Mouse (Mus musculus) neural tube, embryonic 12.5 days (tissue): Measurements from ENCODE around the gene Arhgef12. TPM values are rescaled to one million over a fixed set of nuclear protein-coding genes. Genes with fewer than 3 reads are reported as not detected.
A peak's percentile ranks its signal among the peaks of the same experiment; 100 is the strongest.

Source experiments
- ATAC-seq: fragments of 200-750 bp; cut with Nextera tagmentation; 2 replicates; pipeline ENCODE4 v1.8.0; 2017; ENCODE audit warnings: low read depth, mild to moderate bottlenecking, moderate TSS enrichment, moderate library complexity; ENCODE audit not compliant: low FRiP score
- H3K27ac ChIP-seq: fragments of 300-500 bp; sonication (generic); 2 replicates; pipeline ENCODE4 v1.5.1; 2016
- H3K27me3 ChIP-seq: fragments of 300-500 bp; sonication (generic); replicated peaks from 2 replicates; pipeline ENCODE4 v1.6.1; 2016; ENCODE audit warnings: mild to moderate bottlenecking
- H3K36me3 ChIP-seq: fragments of 300-500 bp; sonication (generic); 2 replicates; pipeline ENCODE4 v1.6.1; 2016; ENCODE audit warnings: mild to moderate bottlenecking
- H3K4me1 ChIP-seq: fragments of 300-500 bp; sonication (generic); 2 replicates; pipeline ENCODE4 v1.6.1; 2016
- H3K4me2 ChIP-seq: fragments of 300-500 bp; sonication (generic); replicated peaks from 2 replicates; pipeline ENCODE4 v1.6.1; 2016; ENCODE audit warnings: mild to moderate bottlenecking
- H3K4me3 ChIP-seq: fragments of 300-500 bp; sonication (generic); 2 replicates; pipeline ENCODE4 v1.5.1; 2016
- H3K9ac ChIP-seq: fragments of 300-500 bp; sonication (generic); 2 replicates; pipeline ENCODE4 v1.6.1; 2016; ENCODE audit warnings: mild to moderate bottlenecking
- H3K9me3 ChIP-seq: fragments of 300-500 bp; sonication (generic); 2 replicates; pipeline ENCODE4 v1.6.1; 2016; ENCODE audit warnings: mild to moderate bottlenecking
- WGBS: fragments of 180-500 bp; shearing (Covaris S2); methylation state at CpG from one replicate; pipeline ENCODE4 v1.1.7; 2016; 5-methylcytosine and 5-hydroxymethylcytosine counted together
- polyA plus RNA-seq: library from polyadenylated mRNA; unstranded; fragments of >200 nt; fragmentation: Nextera tagmentation; extraction: Ambion mirVana; gene quantifications from 2 replicates; pipeline ENCODE4 v1.2.1, GENCODE M21; 2016

Gene Arhgef12
- polyA plus RNA-seq, 1 experiment from 2014 or later = 17.1 TPM

DNA sequence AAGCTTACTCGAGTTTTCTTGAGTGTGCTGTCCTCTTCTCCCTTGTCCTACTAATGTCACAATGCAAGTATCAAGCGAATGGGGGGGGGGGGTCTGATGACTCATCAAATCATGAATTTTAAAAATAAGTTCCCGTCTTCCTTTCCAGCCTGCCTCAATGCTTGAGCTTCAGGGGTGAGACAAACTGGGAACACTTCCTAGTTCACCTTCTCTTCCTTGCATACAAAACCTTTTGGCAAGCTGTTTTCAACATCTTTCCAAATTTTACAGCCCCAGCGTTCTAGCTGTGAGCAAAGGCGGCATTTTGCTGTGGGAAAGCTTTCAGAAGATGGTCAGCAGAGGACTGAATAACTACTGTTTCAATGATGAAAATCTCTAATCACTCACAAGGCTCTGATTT is 516 bp upstream of the Arhgef12 start:
- Histone ChIP-seq H3K27me3 (no peaks in the 10 kb centered on the region), H3K4me3 (no peak overlapping the region), H3K4me2 (no peak overlapping the region), H3K9me3 (no peaks in the 10 kb centered on the region), H3K27ac (no peak overlapping the region), H3K36me3 (peaks cover 18% of the 10 kb centered on the region), H3K9ac (no peak overlapping the region), H3K4me1 (peaks cover 22% of the 10 kb centered on the region)
- ATAC-seq = no peak
- WGBS = 69% methylated on average over 5 of the region's 5 CpGs

DNA sequence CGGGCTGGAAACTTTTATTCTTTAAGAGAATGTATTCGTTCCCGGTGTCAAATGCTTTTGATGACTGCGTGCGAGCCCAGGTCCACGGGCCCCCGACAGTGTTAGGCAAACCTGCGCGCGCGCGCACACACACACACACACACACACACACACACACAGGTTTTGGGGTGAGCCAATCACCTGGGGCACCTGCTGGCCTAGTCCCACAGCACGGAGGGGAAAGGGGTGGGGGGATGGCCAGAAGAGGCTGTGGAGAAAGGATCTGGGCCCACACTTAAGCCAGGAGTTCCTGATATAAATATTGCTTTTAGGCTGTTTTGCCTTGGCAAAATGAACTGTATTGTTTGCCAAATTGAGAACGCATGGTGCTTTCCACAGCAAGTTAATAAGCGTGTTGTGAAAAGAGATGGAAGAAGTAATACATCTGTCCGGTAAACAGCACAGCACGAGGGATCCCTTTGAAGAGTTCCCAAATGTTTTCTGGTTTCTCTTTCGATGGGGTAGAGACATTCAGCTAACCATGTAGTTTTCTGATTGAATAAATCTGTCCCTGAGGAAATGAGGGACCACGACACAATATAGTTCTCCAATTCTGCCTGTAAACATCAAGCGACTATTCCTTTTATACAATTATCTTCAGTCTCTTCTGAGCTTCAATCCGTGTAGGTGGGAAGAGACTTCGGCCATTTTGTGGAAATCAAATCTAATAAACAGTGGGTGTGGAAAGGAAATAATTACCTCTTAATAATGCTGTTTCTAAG is 433 bp downstream of the Arhgef12 start:
- WGBS = 23% methylated on average over 22 of the region's 22 CpGs
- Histone ChIP-seq H3K9ac (peak overlapping the region; percentile 92), H3K27ac (0 out of 2 replicates have a peak overlapping the region, but pooled peaks have one; percentile 42)

DNA sequence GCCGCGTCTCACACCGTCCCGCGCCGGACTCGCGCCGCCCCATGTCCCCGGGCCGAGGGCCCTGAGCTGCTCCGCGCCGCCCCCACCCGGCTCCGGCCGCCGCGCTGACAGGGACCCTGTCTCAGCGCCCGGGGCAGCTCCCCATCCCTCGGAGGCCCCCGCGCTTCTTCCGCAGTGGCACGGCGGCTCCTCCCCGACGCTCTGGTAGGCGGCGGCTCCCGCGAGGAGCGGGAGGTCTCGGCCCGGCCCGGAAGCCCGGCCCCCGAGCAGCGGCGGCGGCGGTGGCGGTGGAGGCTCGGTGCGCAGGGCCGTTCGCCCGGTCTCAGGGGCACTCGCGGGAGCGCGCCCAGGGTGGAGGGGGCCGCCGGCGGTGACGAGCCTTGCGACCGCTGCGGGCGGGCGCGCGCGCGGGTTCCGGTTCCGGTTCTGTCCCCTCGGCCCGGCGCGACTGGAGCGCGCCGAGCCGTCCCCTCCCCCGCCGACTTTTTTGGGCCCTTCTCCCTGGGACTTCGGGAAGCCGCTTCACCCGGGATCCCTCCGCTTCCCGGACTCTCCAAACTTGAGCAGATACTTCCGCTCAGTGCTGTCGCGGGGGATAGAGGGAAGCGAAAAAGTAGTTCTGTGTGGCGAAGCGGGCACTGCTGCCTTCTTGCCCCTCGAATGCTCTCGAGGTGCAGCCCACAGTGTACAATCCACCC is 1.2 kb downstream of the Arhgef12 start:
- H3K9ac ChIP-seq = peak overlapping the region; percentile 92
- peaks cover 22% of the 10 kb centered on the region for H3K4me1 ChIP-seq
- peak overlapping the region; percentile 67 for H3K4me2 ChIP-seq
- H3K36me3 ChIP-seq = peaks cover 7% of the 10 kb centered on the region
- H3K27me3 ChIP-seq = no peaks in the 10 kb centered on the region
- peak overlapping the region; percentile 93 for H3K4me3 ChIP-seq
- H3K27ac ChIP-seq = peak overlapping the region; percentile 64; the same call in 1 of the 2 replicates
- ATAC-seq = peak; percentile 89
- H3K9me3 ChIP-seq = no peaks in the 10 kb centered on the region
- WGBS = under 1% methylated on average over 91 of the region's 91 CpGs

More for the DNA sequence above, 433 bp downstream of the Arhgef12 start:
- H3K4me2 ChIP-seq = peak overlapping the region; percentile 67
- H3K4me3 ChIP-seq = peak overlapping the region; percentile 93
- H3K4me1 ChIP-seq = peaks cover 22% of the 10 kb centered on the region
- ATAC-seq = peak; percentile 30; the same call in 1 of the 2 replicates
- H3K9me3 ChIP-seq = no peaks in the 10 kb centered on the region
- no peaks in the 10 kb centered on the region for H3K27me3 ChIP-seq
- peaks cover 15% of the 10 kb centered on the region for H3K36me3 ChIP-seq

DNA sequence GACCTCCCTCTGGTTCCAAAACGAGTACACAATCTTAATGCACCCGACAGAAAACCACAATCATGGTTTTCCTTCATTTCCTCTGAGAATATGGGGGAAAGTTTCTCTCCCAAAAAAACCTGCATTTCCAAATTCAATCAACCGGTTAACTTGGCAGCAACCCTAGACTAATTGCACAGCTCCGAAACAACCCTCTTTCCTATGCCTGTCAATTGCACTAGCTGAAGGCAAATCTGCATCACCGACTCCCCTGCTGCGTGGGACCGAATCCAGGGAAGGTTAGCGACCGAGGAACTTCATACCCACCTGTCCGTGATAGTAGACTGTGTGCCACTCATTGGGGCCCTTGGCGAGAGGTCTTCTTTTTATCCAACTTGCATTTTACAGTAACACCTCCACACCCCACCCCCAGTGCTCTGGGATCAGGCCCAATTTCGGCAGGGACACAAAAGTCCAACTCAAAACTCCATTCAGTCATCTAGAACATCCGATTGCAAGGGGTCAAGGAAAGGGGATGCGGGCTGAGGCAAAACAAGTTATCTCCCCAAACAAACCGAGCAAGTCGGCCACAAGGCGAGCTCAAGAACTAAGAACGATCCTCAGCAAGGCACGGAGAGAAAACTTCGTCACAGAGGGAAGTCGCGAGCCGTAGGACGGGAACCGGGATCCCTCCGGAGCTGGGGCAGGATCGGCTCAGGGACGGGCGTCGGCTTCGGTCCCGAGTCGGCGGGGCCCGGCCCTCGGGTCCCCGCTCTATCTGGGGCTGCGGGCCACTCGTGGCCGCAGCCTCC is 2.0 kb downstream of the Arhgef12 start:
- ATAC-seq = 0 out of 2 replicates have a peak, but pooled peaks have one; percentile 29
- under 1% methylated on average over 36 of the region's 40 CpGs for WGBS

DNA sequence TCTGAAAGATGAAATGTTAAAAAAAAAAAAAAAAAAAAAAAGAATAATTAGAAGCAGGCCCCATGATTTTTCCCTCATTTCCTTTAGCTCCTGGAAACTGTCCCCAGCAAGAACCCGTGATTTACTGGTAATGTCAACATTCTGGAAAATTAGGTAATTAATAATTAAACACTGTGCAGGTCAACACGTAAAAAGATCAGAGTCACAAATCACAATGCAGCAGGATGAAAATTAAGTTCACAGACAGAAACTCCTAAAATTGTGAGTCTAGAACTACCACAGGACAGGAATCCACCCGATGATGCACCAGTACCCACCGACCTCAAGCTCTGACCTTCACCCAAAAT is 2.5 kb downstream of the Arhgef12 start:
- WGBS = 4% methylated on average over 4 of the region's 4 CpGs
- Histone ChIP-seq H3K4me2 (peak overlapping the region; percentile 67), H3K4me1 (peaks cover 22% of the 10 kb centered on the region), H3K4me3 (peak overlapping the region; percentile 93), H3K27ac (no peak overlapping the region), H3K27me3 (no peaks in the 10 kb centered on the region), H3K36me3 (no peaks in the 10 kb centered on the region), H3K9ac (peak overlapping the region; percentile 92; the same call in 1 of the 2 replicates), H3K9me3 (no peaks in the 10 kb centered on the region)
- ATAC-seq = no peak

More for the DNA sequence above, 2.0 kb downstream of the Arhgef12 start:
- peaks cover 22% of the 10 kb centered on the region for H3K4me1 ChIP-seq
- peak overlapping the region; percentile 93 for H3K4me3 ChIP-seq
- H3K27ac ChIP-seq = peak overlapping the region; percentile 64; the same call in 1 of the 2 replicates
- 0 out of 2 replicates have a peak, but pooled peaks cover under 1% of the 10 kb centered on the region for H3K36me3 ChIP-seq
- no peaks in the 10 kb centered on the region for H3K9me3 ChIP-seq
- peak overlapping the region; percentile 67 for H3K4me2 ChIP-seq
- H3K9ac ChIP-seq = peak overlapping the region; percentile 92
- no peaks in the 10 kb centered on the region for H3K27me3 ChIP-seq

DNA sequence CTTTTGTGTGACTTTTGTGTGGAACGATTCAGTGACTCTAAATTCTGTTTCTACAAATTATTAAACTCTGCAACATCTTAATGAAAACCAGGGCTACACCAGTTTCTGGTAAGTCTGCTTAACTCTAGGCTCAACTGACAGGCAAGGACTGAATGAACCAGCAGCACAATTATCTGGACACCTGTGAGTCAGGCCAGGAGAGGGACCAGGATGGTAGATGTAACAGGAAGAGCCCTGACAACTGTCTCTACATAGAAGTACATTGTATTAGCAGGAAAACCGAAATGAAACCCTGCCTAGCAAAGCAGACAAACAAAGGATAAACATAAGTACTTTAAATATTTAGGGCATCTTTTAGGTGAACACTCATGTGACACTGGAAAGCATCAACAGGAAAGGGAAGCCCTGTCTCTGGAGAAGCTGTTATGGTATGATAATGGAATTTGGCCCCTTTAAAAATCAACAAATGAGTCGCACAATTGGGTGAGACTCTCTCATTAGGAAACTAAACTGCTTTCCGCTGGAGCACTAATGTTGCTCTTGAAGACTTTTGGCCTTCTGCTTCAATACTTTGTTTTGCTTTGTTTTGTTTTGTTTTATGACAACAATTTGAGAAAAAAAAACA is 3.3 kb downstream of the Arhgef12 start:
- Histone ChIP-seq H3K36me3 (no peaks in the 10 kb centered on the region), H3K4me3 (peak overlapping the region; percentile 9; the same call in 1 of the 2 replicates), H3K4me1 (peaks cover 22% of the 10 kb centered on the region), H3K27me3 (no peaks in the 10 kb centered on the region), H3K9me3 (no peaks in the 10 kb centered on the region), H3K9ac (no peak overlapping the region), H3K27ac (no peak overlapping the region), H3K4me2 (peak overlapping the region; percentile 67)
- 44% methylated on average over 4 of the region's 4 CpGs for WGBS
- no peak for ATAC-seq

DNA sequence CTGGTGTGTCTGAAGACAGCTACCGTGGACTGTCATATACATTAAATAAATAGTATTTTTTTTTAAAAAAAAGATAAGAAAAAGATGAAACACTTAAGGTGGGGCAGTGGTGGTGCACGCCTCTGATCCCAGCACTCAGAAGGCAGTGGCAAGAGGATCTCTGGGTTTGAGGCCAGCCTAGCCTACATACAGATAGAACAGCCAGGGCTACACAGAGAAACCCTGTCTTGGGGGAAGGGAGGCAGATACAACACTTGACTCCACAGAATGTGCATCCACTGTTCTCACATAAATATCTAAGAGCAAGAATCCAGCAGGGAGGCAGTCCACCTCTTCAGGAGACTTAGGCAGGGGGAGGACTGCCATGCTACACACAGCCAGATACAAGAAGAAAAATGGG is 4.1 kb downstream of the Arhgef12 start:
- Histone ChIP-seq H3K27ac (no peak overlapping the region), H3K4me3 (no peak overlapping the region), H3K36me3 (no peaks in the 10 kb centered on the region), H3K4me1 (peaks cover 22% of the 10 kb centered on the region), H3K27me3 (no peaks in the 10 kb centered on the region), H3K9me3 (no peaks in the 10 kb centered on the region), H3K9ac (0 out of 2 replicates have a peak overlapping the region, but pooled peaks have one; percentile 17), H3K4me2 (peak overlapping the region; percentile 67)
- ATAC-seq = no peak
- WGBS = 94% methylated on average over 2 of the region's 2 CpGs

DNA sequence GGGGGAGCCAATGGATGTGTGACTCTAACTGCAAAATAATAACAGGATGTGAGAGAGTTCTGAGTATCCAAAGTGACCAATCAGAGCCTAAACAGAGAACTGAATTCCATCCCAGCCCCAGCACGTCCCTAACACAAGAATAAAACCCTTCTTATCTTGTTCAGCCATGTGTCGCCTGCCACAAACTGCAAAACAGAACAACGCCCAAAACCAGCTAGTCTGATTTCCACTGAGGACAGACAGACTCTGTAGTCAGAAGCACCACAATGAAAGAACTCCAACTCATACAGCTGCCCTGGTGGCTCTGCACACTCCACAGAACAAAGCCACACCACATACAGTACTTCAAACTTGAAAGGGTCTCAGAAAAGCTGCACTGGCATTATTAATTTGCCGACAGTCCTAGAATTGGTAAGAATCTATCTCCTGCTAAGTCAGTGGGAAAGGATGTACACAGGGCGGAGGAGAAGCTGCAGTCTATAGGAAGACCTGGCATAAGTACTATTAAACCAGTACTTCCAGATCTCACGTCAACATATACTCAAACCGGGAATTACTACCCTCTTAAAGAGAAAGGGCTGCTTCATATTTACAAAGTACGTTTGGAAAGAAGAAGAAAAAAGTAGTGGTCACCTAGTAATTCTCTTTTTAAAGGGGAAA is 5.0 kb downstream of the Arhgef12 start:
- no peak overlapping the region for H3K9ac ChIP-seq
- peaks cover 22% of the 10 kb centered on the region for H3K4me1 ChIP-seq
- H3K36me3 ChIP-seq = no peaks in the 10 kb centered on the region
- peak overlapping the region; percentile 67 for H3K4me2 ChIP-seq
- no peaks in the 10 kb centered on the region for H3K27me3 ChIP-seq
- H3K9me3 ChIP-seq = no peaks in the 10 kb centered on the region
- WGBS = 84% methylated on average over 8 of the region's 8 CpGs
- no peak for ATAC-seq
- H3K4me3 ChIP-seq = 0 out of 2 replicates have a peak overlapping the region, but pooled peaks have one; percentile 5
- no peak overlapping the region for H3K27ac ChIP-seq

DNA sequence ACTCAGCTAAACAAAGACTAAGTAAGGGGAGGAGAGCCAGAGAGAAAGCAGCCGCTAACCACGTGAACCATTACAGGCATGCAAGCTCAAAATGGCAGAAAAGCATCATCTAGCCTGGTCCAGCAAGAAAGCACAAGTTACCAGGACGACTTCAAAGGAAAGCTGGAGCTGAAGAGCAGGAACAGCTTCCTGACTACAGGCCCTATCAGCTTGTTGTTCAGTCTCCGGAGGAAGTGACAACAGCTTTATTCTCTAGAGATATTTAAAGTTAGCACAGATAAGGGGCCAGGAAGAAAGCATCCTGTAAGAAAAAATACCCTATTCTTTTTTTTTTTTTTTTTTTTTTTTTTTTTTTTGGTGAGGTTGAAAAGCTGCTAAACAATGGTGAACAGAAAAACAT is 8.1 kb downstream of the Arhgef12 start:
- Histone ChIP-seq H3K9ac (no peak overlapping the region), H3K4me2 (0 out of 2 replicates have a peak overlapping the region, but pooled peaks have one; percentile 13), H3K36me3 (no peaks in the 10 kb centered on the region), H3K9me3 (no peaks in the 10 kb centered on the region), H3K4me1 (peaks cover 10% of the 10 kb centered on the region), H3K27me3 (no peaks in the 10 kb centered on the region), H3K27ac (no peak overlapping the region), H3K4me3 (no peak overlapping the region)
- ATAC-seq = no peak
- 38% methylated on average over 4 of the region's 4 CpGs for WGBS

DNA sequence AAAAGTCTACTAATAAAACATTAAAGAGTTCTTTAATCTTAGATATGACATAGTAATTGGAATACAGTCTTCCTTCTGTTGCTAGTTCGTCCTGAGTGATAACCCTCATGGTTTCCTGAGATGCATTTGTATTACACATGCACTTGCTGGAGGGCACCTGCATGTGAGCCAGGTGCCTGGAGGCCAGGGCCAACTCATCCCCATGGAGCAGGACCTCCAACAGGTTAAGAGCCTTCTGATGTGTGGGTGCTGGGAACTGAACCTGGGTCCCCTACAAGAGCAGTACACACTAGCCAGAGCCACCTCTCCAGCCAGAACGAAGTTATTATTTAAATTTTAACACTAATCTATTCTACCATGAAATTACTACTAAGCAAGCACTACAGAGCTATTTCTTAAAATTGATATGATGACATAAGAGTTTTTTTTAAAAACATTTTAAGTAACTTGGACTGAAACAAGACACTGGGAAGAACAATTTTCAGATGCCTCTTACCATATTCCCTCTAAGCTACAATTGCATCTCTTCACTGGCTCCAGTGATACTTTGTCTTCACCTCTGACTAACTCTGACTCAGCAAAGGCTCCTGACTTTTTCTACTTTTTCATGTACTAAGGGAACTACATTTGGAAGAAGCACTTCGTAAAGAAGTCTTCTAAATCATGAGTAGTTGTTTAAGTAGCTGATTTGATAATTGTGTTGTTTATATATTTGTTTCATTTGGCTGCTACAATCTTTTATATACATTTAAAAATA is 9.1 kb downstream of the Arhgef12 start:
- no peaks in the 10 kb centered on the region for H3K27me3 ChIP-seq
- ATAC-seq = no peak
- H3K4me2 ChIP-seq = no peak overlapping the region
- H3K9me3 ChIP-seq = no peaks in the 10 kb centered on the region
- H3K27ac ChIP-seq = no peak overlapping the region
- peaks cover 2% of the 10 kb centered on the region for H3K4me1 ChIP-seq
- no peak overlapping the region for H3K9ac ChIP-seq
- no peak overlapping the region for H3K4me3 ChIP-seq
- no peaks in the 10 kb centered on the region for H3K36me3 ChIP-seq
- 93% methylated on average over 3 of the region's 3 CpGs for WGBS

DNA sequence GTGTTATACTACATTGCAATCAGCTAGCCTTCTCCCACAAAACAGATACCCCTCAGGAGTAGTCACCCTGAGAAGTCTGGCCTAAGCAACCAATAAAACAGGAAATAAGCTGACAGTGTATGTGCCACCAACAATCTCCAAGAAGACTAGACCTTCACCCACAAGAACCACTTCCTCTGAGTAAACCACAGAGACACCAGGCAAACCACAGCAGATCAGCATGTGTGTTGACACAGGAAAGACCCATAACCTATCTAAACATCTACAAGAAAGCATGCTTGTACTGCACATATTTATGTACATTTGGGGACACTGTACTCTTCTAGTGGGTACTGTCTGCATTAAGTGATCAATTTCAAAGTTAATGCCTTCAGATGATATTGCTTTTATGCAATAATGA is 10.7 kb downstream of the Arhgef12 start:
- Histone ChIP-seq H3K9ac (no peak overlapping the region), H3K9me3 (no peaks in the 10 kb centered on the region), H3K27me3 (no peaks in the 10 kb centered on the region), H3K4me3 (no peak overlapping the region), H3K4me1 (no peaks in the 10 kb centered on the region), H3K27ac (no peak overlapping the region), H3K4me2 (no peak overlapping the region), H3K36me3 (no peaks in the 10 kb centered on the region)
- no peak for ATAC-seq
